Mouse (Mus musculus) monocyte, adult 2 months (primary cell): ENCODE measurements around the gene Olfr237-ps1.
"Not testable (repeated sequence)": the region's sequence is repeated elsewhere in the genome, so short reads cannot be mapped to it uniquely, and the experiment has no call there.

Experiments used
- DNase-seq, 2 experiments: peaks; one replicate each; pipeline ENCODE4 v3.0.0; 2022; ENCODE audit warnings: low spot score in 2 of 2, low read depth in 1 of 2

The Olfr237-ps1 gene

DNA sequence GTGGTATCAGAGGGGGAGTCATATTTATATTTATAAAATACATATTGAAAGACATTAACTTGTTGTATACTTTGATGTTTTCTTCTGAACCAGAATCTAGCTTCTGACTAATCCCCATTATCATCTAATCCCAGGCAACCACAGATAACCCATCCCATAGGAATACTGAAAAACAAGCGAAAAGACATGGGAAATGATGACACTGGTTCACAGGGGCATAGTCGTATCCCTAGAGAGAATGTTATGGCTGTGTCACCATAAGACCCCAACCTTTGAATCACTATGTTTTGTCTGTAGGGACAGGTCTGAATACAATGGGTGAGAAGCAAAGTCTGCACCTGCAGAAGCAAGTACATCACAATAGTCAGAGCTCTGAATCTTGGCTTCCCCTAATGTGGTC lies at the start of gene Olfr237-ps1:
TSS of gene Olfr237-ps1 (plus strand) at position 301 of the 400 bp plus-strand sequence.
- DNase-seq: not testable (repeated sequence)

- DNase-seq: not testable (repeated sequence)
Observed at GRCm38 (mm10) chr6:43106069-43106468, 40.3 kb upstream of the Olfr237-ps1 start, which contains the start of gene Olfr441. Gene Olfr441, plus strand, starts transcription at chr6:43106369.

GRCm38 (mm10) chr6:43159502-43159901 lies 13.1 kb downstream of the Olfr237-ps1 start:
- no peak for DNase-seq

DNA sequence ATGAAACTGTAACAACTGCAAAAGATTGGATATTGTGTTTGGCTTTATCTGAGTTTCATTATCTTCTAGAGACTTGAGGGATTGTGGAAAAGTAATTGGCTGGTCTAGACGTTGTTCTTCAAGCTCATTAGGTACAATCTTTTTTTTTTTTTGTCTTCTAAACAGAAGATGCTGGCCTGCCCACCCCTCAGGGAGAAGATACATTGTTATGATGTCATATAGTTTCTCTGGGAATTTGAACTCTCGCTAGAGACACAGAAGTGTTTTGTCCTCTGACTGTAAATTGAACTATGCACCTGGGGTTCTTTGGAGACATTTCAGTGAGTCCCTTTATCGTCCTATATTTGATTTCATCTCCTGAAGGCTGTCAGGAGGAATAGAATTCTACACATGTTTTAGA lies 16.6 kb downstream of the Olfr237-ps1 start, which contains the start of gene Olfr437:
TSS of gene Olfr437 (plus strand) at position 301 of the 400 bp plus-strand sequence.
- no peak for DNase-seq

GRCm38 (mm10) chr6:43167246-43167645 lies 20.9 kb downstream of the Olfr237-ps1 start:
- no peak for DNase-seq

DNA sequence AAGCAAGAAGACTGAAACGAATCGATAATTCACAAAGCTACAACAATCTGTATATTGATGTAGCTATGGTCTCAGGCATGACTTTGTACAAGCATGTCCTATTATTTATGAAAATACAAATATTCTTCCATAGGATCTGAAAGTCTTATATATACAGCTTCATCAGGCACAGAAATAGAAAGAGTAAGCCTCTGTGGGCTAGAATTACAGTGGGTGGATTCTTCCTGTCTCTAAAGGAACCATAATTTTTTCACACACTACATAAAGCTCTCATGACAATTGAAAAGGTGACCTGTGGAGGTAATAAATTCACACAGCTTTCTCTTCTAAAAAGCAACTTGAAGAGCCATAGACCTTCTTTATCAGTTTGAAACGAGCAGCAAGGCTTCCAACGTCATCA lies 25.5 kb downstream of the Olfr237-ps1 start, which contains the start of gene Olfr13:
TSS of gene Olfr13 (plus strand) at position 301 of the 400 bp plus-strand sequence.
- DNase-seq: no peak

DNA sequence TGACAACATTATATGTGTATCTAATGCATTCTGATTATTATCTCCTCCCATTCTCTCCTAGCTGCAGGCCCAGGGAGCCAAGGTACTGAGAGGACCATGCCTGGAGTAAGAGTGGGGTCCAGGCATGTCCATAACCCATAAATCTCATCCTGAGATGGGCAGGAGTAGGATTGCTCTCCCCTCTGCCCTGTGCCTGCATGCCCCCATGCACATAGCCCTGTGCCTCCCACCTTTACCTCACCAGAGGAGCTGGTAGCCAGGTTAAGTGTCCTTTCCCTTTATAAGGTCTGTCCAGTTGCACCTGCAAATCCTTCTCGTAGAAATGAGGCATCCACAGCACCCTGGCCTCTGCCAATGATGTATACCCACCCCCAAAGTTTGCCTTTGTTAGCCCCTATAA lies 31.8 kb downstream of the Olfr237-ps1 start:
- no peak for DNase-seq

- no peak for DNase-seq
Observed at GRCm38 (mm10) chr6:43178584-43179501, 32.5 kb downstream of the Olfr237-ps1 start.

- DNase-seq: no peak
Observed at GRCm38 (mm10) chr6:43190986-43191385, 44.6 kb downstream of the Olfr237-ps1 start.

DNA sequence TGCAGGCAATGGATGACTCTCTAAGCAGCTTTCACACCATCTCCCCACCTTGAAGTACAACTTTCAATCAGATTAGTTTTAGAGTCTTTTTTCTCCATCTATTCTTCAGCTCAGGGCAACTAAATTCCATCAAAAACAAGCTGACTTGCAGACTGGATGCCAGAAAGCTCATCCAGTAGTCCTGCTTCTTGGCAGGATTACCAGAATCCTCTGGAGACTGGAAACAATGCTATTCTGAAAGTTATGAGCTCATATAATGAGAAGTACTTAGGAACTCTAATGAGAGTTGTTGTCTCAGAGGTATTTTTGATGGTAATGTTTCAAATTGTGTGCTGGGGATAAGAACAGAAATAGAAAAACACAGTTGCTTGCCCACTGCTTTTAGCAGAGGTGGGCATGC lies 50.4 kb downstream of the Olfr237-ps1 start, which contains the start of gene Olfr435:
TSS of gene Olfr435 (plus strand) at position 366 of the 400 bp plus-strand sequence.
- DNase-seq: no peak

DNA sequence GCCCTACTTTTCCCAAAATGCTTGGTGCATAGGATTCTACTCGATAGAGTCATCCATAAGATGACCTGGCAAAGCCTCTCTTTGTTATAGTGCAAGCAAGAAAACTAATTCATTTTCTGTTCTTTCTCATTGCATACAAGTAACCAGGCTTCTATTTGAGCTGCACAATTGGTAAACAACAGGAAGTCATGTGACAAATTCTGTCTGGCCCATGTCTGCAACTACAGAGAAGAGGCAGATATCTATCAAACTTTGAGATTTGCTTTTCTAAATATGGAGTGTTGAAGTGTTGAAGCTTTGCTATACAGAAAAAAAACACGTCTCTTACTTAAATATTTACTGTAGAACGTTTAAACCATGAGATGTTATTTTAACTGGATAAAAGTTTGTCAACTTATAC lies 51.7 kb downstream of the Olfr237-ps1 start:
- DNase-seq: no peak

GRCm38 (mm10) chr6:43202786-43203185 lies 56.4 kb downstream of the Olfr237-ps1 start:
- DNase-seq: no peak

DNA sequence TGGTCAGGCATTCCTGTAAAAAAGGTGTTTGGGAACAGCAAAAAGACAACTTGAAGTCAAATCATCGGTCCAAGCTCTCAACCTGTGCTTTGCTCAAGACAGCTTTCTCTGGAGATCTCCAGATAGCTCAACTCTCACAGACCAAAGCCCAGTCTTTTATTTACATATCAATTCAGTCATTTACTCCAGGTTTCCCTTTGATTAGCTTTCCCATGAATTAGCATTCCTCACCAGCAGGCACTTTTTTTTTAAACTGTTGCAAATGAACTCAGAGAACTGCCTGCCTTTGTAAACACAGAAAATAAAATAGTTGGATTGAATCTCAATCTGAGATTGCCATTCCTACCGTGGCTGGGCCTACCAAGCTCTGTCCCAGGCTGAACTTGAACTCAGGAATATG lies 59.0 kb downstream of the Olfr237-ps1 start:
- DNase-seq: no peak
